Mouse (Mus musculus) spleen, adult 2 months (tissue): ENCODE measurements around the gene Tcp11l2.

Experiments used
- CTCF ChIP-seq: fragments of 200-500 bp; IDR thresholded peaks from 2 replicates; pipeline ENCODE4 v1.5.1; 2011; ENCODE audit warnings: mild to moderate bottlenecking, inconsistent platforms; ENCODE audit not compliant: insufficient read depth, insufficient read length, insufficient replicate concordance; ENCODE audit errors: extremely low read depth
- POLR2A ChIP-seq: fragments of 200-500 bp; IDR thresholded peaks from 2 replicates; pipeline ENCODE4 v1.6.1; 2011; ENCODE audit warnings: low read depth, low read length, inconsistent platforms

DNA sequence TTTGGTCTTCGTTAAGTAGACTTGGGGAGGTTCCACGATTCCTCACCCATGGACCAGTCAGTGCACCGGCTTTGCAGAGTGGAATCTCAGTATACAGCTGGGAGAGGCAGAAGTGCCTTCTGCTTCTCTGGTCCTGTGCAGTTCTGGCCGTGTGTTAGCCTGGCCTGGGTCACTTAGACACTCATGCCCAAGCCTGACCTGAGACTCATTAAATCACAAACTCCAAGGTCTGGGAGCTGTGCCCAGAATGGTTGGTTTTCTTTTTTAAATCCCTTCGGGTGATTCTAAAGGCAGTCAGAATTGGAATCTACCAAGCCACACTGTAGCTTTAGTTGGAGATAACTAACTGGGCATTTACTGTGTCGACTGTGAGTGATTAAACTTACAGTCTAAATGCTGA lies 23.7 kb downstream of the Tcp11l2 start:
- TF ChIP-seq CTCF (no peak), POLR2A (no peak)
